ENCODE assay signal across 7 mouse cellular contexts in genomic region chr16:4077384-4078061, GRCm38 (mm10). TPM values are rescaled to one million over a fixed set of nuclear protein-coding genes. Genes with fewer than 3 reads are reported as not detected.
DNase-seq lines count a peak whose midpoint lies in the region; ATAC-seq and TF ChIP-seq lines count a peak whose summit lies in the region.

TSS of gene Trap1 (minus strand) at chr16:4077827.

- TF ChIP-seq CTCF in intestine, postnatal 0 days (IDR thresholded peaks at IDR 0.05; ENCODE audit: low read depth): peak; percentile 3; the same call in 1 of the 2 replicates
- TF ChIP-seq CTCF in small intestine, adult 2 months (IDR thresholded peaks at IDR 0.05; ENCODE audit: extremely low read depth, insufficient read length, insufficient replicate concordance, low read depth, low read length): no peak

- peak; percentile 82 for TF ChIP-seq POLR2A in small intestine, adult 2 months (IDR thresholded peaks at IDR 0.05; ENCODE audit: low read depth, low read length)

- peak within 1 kb of the TSS; percentile 73 for H3K9ac ChIP-seq in intestine, postnatal 0 days (ENCODE audit: low read depth, low read length)
- H3K9ac ChIP-seq in midbrain, embryonic 12.5 days (replicated peaks): peak within 1 kb of the TSS; percentile 69

- intact Hi-C loops in left cerebral cortex, postnatal 4 days (cut with DNase I): no loop called here

- H3K27me3 ChIP-seq in intestine, postnatal 0 days (replicated peaks; ENCODE audit: control insufficient read depth, insufficient read depth, low read length): no peaks in the 10 kb centered on the region
- H3K27me3 ChIP-seq in midbrain, embryonic 12.5 days: no peaks in the 10 kb centered on the region
- no peaks in the 10 kb centered on the region for H3K27me3 ChIP-seq in small intestine, adult 2 months (ENCODE audit: control insufficient read depth, insufficient read depth, low read length)

- H3K4me1 ChIP-seq in intestine, postnatal 0 days (replicated peaks; ENCODE audit: control insufficient read depth, insufficient read depth, low read length): 0 out of 2 replicates have a peak, but pooled peaks cover 6% of the 10 kb centered on the region
- peaks cover 11% of the 10 kb centered on the region for H3K4me1 ChIP-seq in midbrain, embryonic 12.5 days
- H3K4me1 ChIP-seq in small intestine, adult 2 months (ENCODE audit: control insufficient read depth, insufficient read depth, insufficient read length, low read length): peaks cover 3% of the 10 kb centered on the region; the same call in 1 of the 2 replicates

- H3K4me3 ChIP-seq in intestine, postnatal 0 days (ENCODE audit: low read depth, low read length): peak within 1 kb of the TSS; percentile 90
- H3K4me3 ChIP-seq in midbrain, embryonic 12.5 days: peak within 1 kb of the TSS; percentile 76
- H3K4me3 ChIP-seq in small intestine, adult 2 months (ENCODE audit: low read depth, low read length): peak within 1 kb of the TSS; percentile 91

- no peaks in the 10 kb centered on the region for H3K9me3 ChIP-seq in intestine, postnatal 0 days (ENCODE audit: control insufficient read depth)
- no peaks in the 10 kb centered on the region for H3K9me3 ChIP-seq in midbrain, embryonic 12.5 days

- peak; percentile 94 for ATAC-seq in intestine, postnatal 0 days
- peak; percentile 98 for ATAC-seq in midbrain, embryonic 12.5 days (ENCODE audit: low FRiP score, low read depth)

- under 1% methylated on average over 58 of the region's 58 CpGs for WGBS in intestine, postnatal 0 days
- WGBS in midbrain, embryonic 12.5 days: under 1% methylated on average over 58 of the region's 58 CpGs
- WGBS in small intestine, adult 2 months: under 1% methylated on average over 58 of the region's 58 CpGs

- H3K36me3 ChIP-seq in intestine, postnatal 0 days (ENCODE audit: control insufficient read depth, insufficient read depth): peaks cover 6% of the 10 kb centered on the region; the same call in 1 of the 2 replicates
- H3K36me3 ChIP-seq in midbrain, embryonic 12.5 days: peaks cover 5% of the 10 kb centered on the region; the same call in 1 of the 2 replicates
- H3K36me3 ChIP-seq in small intestine, adult 2 months (ENCODE audit: control insufficient read depth, insufficient read depth, low read length): peaks cover 4% of the 10 kb centered on the region; the same call in 1 of the 2 replicates

- H3K4me2 ChIP-seq in intestine, postnatal 0 days (replicated peaks; ENCODE audit: low read depth): peak within 1 kb of the TSS; percentile 75
- peak within 1 kb of the TSS; percentile 68 for H3K4me2 ChIP-seq in midbrain, embryonic 12.5 days (replicated peaks)

- DNase-seq in adrenal gland, adult 8-10 months: peak; percentile 90
- DNase-seq in embryo, embryonic 9.5 days (ENCODE audit: extremely low spot score): peak; percentile 93
- DNase-seq in gonadal fat pad, adult 2 months (ENCODE audit: low read depth): peak; percentile 23
- peak; percentile 92 for DNase-seq in left cerebral cortex, postnatal 4 days

- H3K27ac ChIP-seq in intestine, postnatal 0 days (ENCODE audit: low read depth, low read length): peak within 1 kb of the TSS; percentile 77
- H3K27ac ChIP-seq in midbrain, embryonic 12.5 days (replicated peaks): peak within 1 kb of the TSS; percentile 80
- peak within 1 kb of the TSS; percentile 73 for H3K27ac ChIP-seq in small intestine, adult 2 months (ENCODE audit: insufficient read depth, low read depth, low read length)

RNA-seq across cellular contexts. Expression of gene Trap1, which starts in this region (rescaled TPM):
- 100 to 1,000 TPM; 151 to 221 (median 194) TPM for total RNA-seq in adrenal gland, adult 8-10 months (2022)
- polyA plus RNA-seq in gonadal fat pad, adult 2 months (2012; rRNA removed): 90.6 and 105 TPM in 2 replicates
- 33.9 and 35.3 TPM in 2 replicates for polyA plus RNA-seq in intestine, postnatal 0 days (2015; fragmentation: Nextera tagmentation; extraction: Ambion mirVana)
- 10 to 100 TPM; 57.3 to 63.1 TPM for total RNA-seq in left cerebral cortex, postnatal 4 days (2021)
- 59.7 and 62.8 TPM in 2 replicates for polyA plus RNA-seq in midbrain, embryonic 12.5 days (2016; fragmentation: Nextera tagmentation; extraction: Ambion mirVana)
- 28.8 and 50.8 TPM in 2 replicates for polyA plus RNA-seq in small intestine, adult 2 months (2012; rRNA removed)

Comparison
In these comparisons a context has a peak if more than half of its experiments do, and no peak if none do; other contexts are left out.
1. Peak in every context shown above with its lines: DNase-seq, ATAC-seq, H3K4me3 ChIP-seq and H3K27ac ChIP-seq.
2. DNase-seq: peak in every context shown above with its lines; median percentile 93 in embryo, embryonic 9.5 days; 92 in left cerebral cortex, postnatal 4 days; 90 in adrenal gland, adult 8-10 months; 23 in gonadal fat pad, adult 2 months.